Mouse (Mus musculus) left cerebral cortex, postnatal 25 days (tissue): Measurements from ENCODE around the gene Mslnl. TPM values are rescaled to one million over a fixed set of nuclear protein-coding genes. Genes with fewer than 3 reads are reported as not detected.

ENCODE experiments used
- microRNA-seq, 2 experiments: library from miRNA; unstranded; fragments of <30 nt; microRNA quantifications; one replicate each; pipeline ENCODE4 v1.2.0; 2022
- total RNA-seq, 2 experiments: library from RNA; stranded (reverse); gene quantifications; 2 replicates each; pipeline ENCODE4 v1.2.3; 2021

The Mslnl gene
- total RNA-seq, 2 experiments from 2014 or later = 0.25 TPM; not detected in 1

Small RNA genes lying within 50 kb of the gene (microRNA-seq; reads per million reads assigned to microRNA genes)
- gene Gm25083 = 0 reads per million in 2 experiments
- 0.99 to 3.4 reads per million in 2 experiments for gene Mir6966

Other genes with a start within 250 kb of the Mslnl start
- gene Sstr5, start 238.8 kb upstream of the Mslnl start, total RNA-seq = under 1 TPM in 1 of 2 experiments, not detected in 1; 0.60 TPM
- gene Sox8, start 165.4 kb upstream of the Mslnl start, total RNA-seq = 10 to 100 TPM; 52.1 to 55.3 TPM
- 10 to 100 TPM; 20.4 to 23.7 TPM for gene Lmf1, start 157.0 kb upstream of the Mslnl start, total RNA-seq
- 100 to 1,000 TPM; 176 to 196 TPM for gene Gng13, start 18.9 kb upstream of the Mslnl start, total RNA-seq
- 1 to 10 TPM; 2.4 to 3.0 TPM for gene Chtf18, start 8.6 kb upstream of the Mslnl start, total RNA-seq
- gene Rpusd1, start 8.4 kb upstream of the Mslnl start, total RNA-seq = 10 to 100 TPM; 46.9 to 48.7 TPM
- gene Msln, start 18.3 kb downstream of the Mslnl start, total RNA-seq = 1 to 10 TPM; 2.2 to 3.8 TPM
- gene Narfl, start 37.7 kb downstream of the Mslnl start, total RNA-seq = 10 to 100 TPM; 33.4 to 34.4 TPM
- 100 to 1,000 TPM; 109 to 122 TPM for gene Haghl, start 49.6 kb downstream of the Mslnl start, total RNA-seq
- gene Ccdc78, start 50.5 kb downstream of the Mslnl start, total RNA-seq = under 1 TPM in 1 of 2 experiments, not detected in 1; 0.21 TPM
- 10 to 100 TPM; 79.7 to 82.2 TPM for gene Fam173a, start 56.9 kb downstream of the Mslnl start, total RNA-seq
- 1 to 10 TPM in 1 of 2 experiments, not detected in 1; 1.0 TPM for gene AC134908.4, start 59.6 kb downstream of the Mslnl start, total RNA-seq
- gene Metrn, start 61.1 kb downstream of the Mslnl start, total RNA-seq = 10 to 100 TPM; 72.5 to 86.7 TPM
- gene Fbxl16, start 73.0 kb downstream of the Mslnl start, total RNA-seq = 100 to 1,000 TPM; 648 to 673 TPM
- gene Wdr24, start 87.6 kb downstream of the Mslnl start, total RNA-seq = 10 to 100 TPM; 25.1 to 25.4 TPM
- gene Jmjd8, start 92.8 kb downstream of the Mslnl start, total RNA-seq = 10 to 100 TPM; 55.9 to 57.6 TPM
- 100 to 1,000 TPM; 171 to 173 TPM for gene Stub1, start 97.4 kb downstream of the Mslnl start, total RNA-seq
- 10 to 100 TPM; 59.0 to 59.7 TPM for gene Rhbdl1, start 101.3 kb downstream of the Mslnl start, total RNA-seq
- gene Gm20683, start 105.7 kb downstream of the Mslnl start, total RNA-seq = 10 to 100 TPM; 23.0 to 25.2 TPM
- gene Rhot2, start 108.8 kb downstream of the Mslnl start, total RNA-seq = 10 to 100 TPM; 76.9 to 84.4 TPM
- gene Wdr90, start 125.5 kb downstream of the Mslnl start, total RNA-seq = 10 to 100 TPM; 29.8 to 31.4 TPM
- 10 to 100 TPM; 21.1 to 22.2 TPM for gene Mcrip2, start 132.7 kb downstream of the Mslnl start, total RNA-seq
- 10 to 100 TPM; 34.8 to 38.1 TPM for gene Mettl26, start 139.0 kb downstream of the Mslnl start, total RNA-seq
- 1 to 10 TPM; 1.3 to 2.5 TPM for gene Wfikkn1, start 144.8 kb downstream of the Mslnl start, total RNA-seq
- 10 to 100 TPM; 46.7 to 50.9 TPM for gene Rab40c, start 183.7 kb downstream of the Mslnl start, total RNA-seq
- gene Pigq, start 208.9 kb downstream of the Mslnl start, total RNA-seq = 100 to 1,000 TPM; 116 to 118 TPM
- gene Nhlrc4, start 208.9 kb downstream of the Mslnl start, total RNA-seq = not detected
- under 1 TPM in 1 of 2 experiments, not detected in 1; 0.23 TPM for gene A930017K11Rik, start 216.5 kb downstream of the Mslnl start, total RNA-seq
- 10 to 100 TPM; 47.0 to 51.6 TPM for gene Capn15, start 249.8 kb downstream of the Mslnl start, total RNA-seq